ENCODE assay signal across 8 mouse cellular contexts in the genomic region with DNA sequence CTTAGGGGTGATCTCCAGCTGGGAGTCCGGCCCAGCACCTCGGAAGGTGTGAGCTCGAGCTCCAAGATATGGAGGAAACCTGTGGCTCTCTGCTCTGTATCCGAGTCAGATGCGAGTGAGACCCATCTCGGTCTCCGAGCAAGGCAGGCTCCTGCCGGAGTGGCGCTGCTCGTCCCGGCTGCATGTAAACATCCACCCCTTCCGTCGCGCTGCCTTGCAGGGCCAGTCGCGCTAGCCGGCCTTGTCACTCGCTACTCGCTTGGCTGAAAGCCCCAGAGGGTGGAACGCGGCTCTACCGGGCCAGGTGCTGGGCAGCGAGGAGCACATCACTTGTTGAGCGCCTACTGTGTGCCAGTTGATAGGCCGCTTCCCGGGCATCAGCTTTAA. TPM values are rescaled to one million over a fixed set of nuclear protein-coding genes. Genes with fewer than 3 reads are reported as not detected.
DNase-seq lines count a peak whose midpoint lies in the region; ATAC-seq and TF ChIP-seq lines count a peak whose summit lies in the region.

No protein-coding gene starts in this region.

- WGBS in bone marrow, adult 2 months, result under 1% methylated on average over 26 of the region's 26 CpGs
- under 1% methylated on average over 26 of the region's 26 CpGs for WGBS in forebrain, embryonic 10.5 days
- under 1% methylated on average over 26 of the region's 26 CpGs for WGBS in heart, embryonic 15.5 days
- WGBS in liver, embryonic 16.5 days (ENCODE audit: insufficient replicate concordance), result under 1% methylated on average over 26 of the region's 26 CpGs
- WGBS in neural tube, embryonic 12.5 days, result 0% methylated on average over 26 of the region's 26 CpGs
- WGBS in stomach, embryonic 16.5 days, result 0% methylated on average over 26 of the region's 26 CpGs

- H3K27ac ChIP-seq in bone marrow, adult 2 months (ENCODE audit: control insufficient read depth, insufficient read depth, low read depth, low read length, poor library complexity), result peak overlapping the region; percentile 3; the same call in 1 of the 2 replicates
- peak overlapping the region; percentile 98 for H3K27ac ChIP-seq in forebrain, embryonic 10.5 days
- H3K27ac ChIP-seq in heart, embryonic 15.5 days, result peak overlapping the region; percentile 86
- peak overlapping the region; percentile 85; the same call in 1 of the 2 replicates for H3K27ac ChIP-seq in liver, embryonic 16.5 days (ENCODE audit: low read length)
- peak overlapping the region; percentile 79; the same call in 1 of the 2 replicates for H3K27ac ChIP-seq in neural tube, embryonic 12.5 days
- H3K27ac ChIP-seq in stomach, embryonic 16.5 days (ENCODE audit: low read length), result peak overlapping the region; percentile 98

- TF ChIP-seq POLR2A in bone marrow, adult 2 months (IDR thresholded peaks at IDR 0.05; ENCODE audit: borderline replicate concordance, control insufficient read depth, low read depth, low read length), result 0 out of 2 replicates have a peak, but pooled peaks have one; percentile 25

- peak; percentile 0; the same call in 1 of the 2 replicates for TF ChIP-seq CTCF in bone marrow, adult 2 months (IDR thresholded peaks at IDR 0.05; ENCODE audit: control insufficient read depth, insufficient read depth, low read length)

- peak; percentile 76 for ATAC-seq in heart, embryonic 15.5 days (replicated peaks; ENCODE audit: insufficient number of reproducible peaks, insufficient read depth, low FRiP score, low read depth)
- ATAC-seq in liver, embryonic 16.5 days (ENCODE audit: low read depth), result peak; percentile 59
- peak; percentile 84 for ATAC-seq in neural tube, embryonic 12.5 days (ENCODE audit: low FRiP score, low read depth)
- peak; percentile 74 for ATAC-seq in stomach, embryonic 16.5 days (ENCODE audit: insufficient read depth, low FRiP score)

- H3K9ac ChIP-seq in heart, embryonic 15.5 days, result peak overlapping the region; percentile 83
- H3K9ac ChIP-seq in liver, embryonic 16.5 days (ENCODE audit: low read depth, low read length), result peak overlapping the region; percentile 70
- peak overlapping the region; percentile 95 for H3K9ac ChIP-seq in neural tube, embryonic 12.5 days
- peak overlapping the region; percentile 94 for H3K9ac ChIP-seq in stomach, embryonic 16.5 days (ENCODE audit: low read length)

- H3K4me3 ChIP-seq in bone marrow, adult 2 months (replicated peaks; ENCODE audit: control insufficient read depth, low read depth, low read length), result peak overlapping the region; percentile 64
- peak overlapping the region; percentile 87 for H3K4me3 ChIP-seq in forebrain, embryonic 10.5 days
- H3K4me3 ChIP-seq in heart, embryonic 15.5 days, result peak overlapping the region; percentile 84
- peak overlapping the region; percentile 67 for H3K4me3 ChIP-seq in liver, embryonic 16.5 days (ENCODE audit: low read depth, low read length)
- peak overlapping the region; percentile 90 for H3K4me3 ChIP-seq in neural tube, embryonic 12.5 days
- H3K4me3 ChIP-seq in stomach, embryonic 16.5 days (replicated peaks; ENCODE audit: low read length), result peak overlapping the region; percentile 89

- H3K27me3 ChIP-seq in forebrain, embryonic 10.5 days (ENCODE audit: poor library complexity, severe bottlenecking), result peaks cover 8% of the 10 kb centered on the region; the same call in 1 of the 2 replicates
- peaks cover 12% of the 10 kb centered on the region; the same call in 1 of the 2 replicates for H3K27me3 ChIP-seq in heart, embryonic 15.5 days
- H3K27me3 ChIP-seq in liver, embryonic 16.5 days (ENCODE audit: control insufficient read depth, insufficient read depth, low read depth, low read length), result peaks cover 21% of the 10 kb centered on the region
- no peaks in the 10 kb centered on the region for H3K27me3 ChIP-seq in neural tube, embryonic 12.5 days (replicated peaks)
- H3K27me3 ChIP-seq in stomach, embryonic 16.5 days (ENCODE audit: control insufficient read depth, insufficient read depth, low read length), result no peaks in the 10 kb centered on the region

- DNase-seq in 3T3-L1 (ENCODE audit: low read depth, low spot score), result peak; percentile 72
- DNase-seq in forebrain, embryonic 10.5 days (ENCODE audit: extremely low spot score, low spot score), result peak; percentile 75
- DNase-seq in kidney, postnatal 14 days, result peak; percentile 88

- H3K4me2 ChIP-seq in heart, embryonic 15.5 days, result peak overlapping the region; percentile 77
- peak overlapping the region; percentile 58 for H3K4me2 ChIP-seq in liver, embryonic 16.5 days (ENCODE audit: low read depth, low read length)
- peak overlapping the region; percentile 89 for H3K4me2 ChIP-seq in neural tube, embryonic 12.5 days (replicated peaks)
- H3K4me2 ChIP-seq in stomach, embryonic 16.5 days (ENCODE audit: low read depth, low read length), result peak overlapping the region; percentile 61

- H3K9me3 ChIP-seq in forebrain, embryonic 10.5 days, result no peaks in the 10 kb centered on the region
- no peaks in the 10 kb centered on the region for H3K9me3 ChIP-seq in heart, embryonic 15.5 days (replicated peaks)
- H3K9me3 ChIP-seq in liver, embryonic 16.5 days (replicated peaks; ENCODE audit: control insufficient read depth, low read length), result no peaks in the 10 kb centered on the region
- H3K9me3 ChIP-seq in neural tube, embryonic 12.5 days, result no peaks in the 10 kb centered on the region
- no peaks in the 10 kb centered on the region for H3K9me3 ChIP-seq in stomach, embryonic 16.5 days (replicated peaks; ENCODE audit: control insufficient read depth, low read length)

- H3K36me3 ChIP-seq in forebrain, embryonic 10.5 days (replicated peaks), result peaks cover 27% of the 10 kb centered on the region
- no peaks in the 10 kb centered on the region; the same call in 1 of the 2 replicates for H3K36me3 ChIP-seq in heart, embryonic 15.5 days
- H3K36me3 ChIP-seq in liver, embryonic 16.5 days (ENCODE audit: control insufficient read depth, insufficient read depth), result peaks cover 3% of the 10 kb centered on the region; the same call in 1 of the 2 replicates
- H3K36me3 ChIP-seq in neural tube, embryonic 12.5 days, result no peaks in the 10 kb centered on the region
- no peaks in the 10 kb centered on the region for H3K36me3 ChIP-seq in stomach, embryonic 16.5 days (ENCODE audit: control insufficient read depth, insufficient read depth, low read length)

- H3K4me1 ChIP-seq in bone marrow, adult 2 months (ENCODE audit: control insufficient read depth, insufficient read depth, low read length), result no peaks in the 10 kb centered on the region; the same call in 1 of the 2 replicates
- peaks cover 52% of the 10 kb centered on the region for H3K4me1 ChIP-seq in forebrain, embryonic 10.5 days
- peaks cover 13% of the 10 kb centered on the region for H3K4me1 ChIP-seq in heart, embryonic 15.5 days (replicated peaks)
- H3K4me1 ChIP-seq in liver, embryonic 16.5 days (ENCODE audit: control insufficient read depth, low read depth, low read length), result peaks cover 2% of the 10 kb centered on the region
- H3K4me1 ChIP-seq in neural tube, embryonic 12.5 days, result peaks cover 25% of the 10 kb centered on the region
- peaks cover 5% of the 10 kb centered on the region for H3K4me1 ChIP-seq in stomach, embryonic 16.5 days (ENCODE audit: control insufficient read depth, insufficient read depth, low read length)

RNA-seq across cellular contexts. Expression of gene Plpp3, which starts 1.0 kb away (rescaled TPM):
- 3.4 and 7.9 TPM in 2 replicates for polyA plus RNA-seq in bone marrow, adult 2 months (2011; ENCODE audit: insufficient read depth, insufficient read length, low replicate concordance, missing spikeins)
- 57.2 and 59.4 TPM in 2 replicates for polyA plus RNA-seq in forebrain, embryonic 10.5 days (2016; fragmentation: Nextera tagmentation; extraction: Ambion mirVana)
- 35.0 and 40.4 TPM in 2 replicates for polyA plus RNA-seq in heart, embryonic 15.5 days (2015; fragmentation: Nextera tagmentation; extraction: Ambion mirVana)
- 18.0 and 21.2 TPM in 2 replicates for polyA plus RNA-seq in liver, embryonic 16.5 days (2015; fragmentation: Nextera tagmentation; extraction: Ambion mirVana)
- 55.7 and 57.7 TPM in 2 replicates for polyA plus RNA-seq in neural tube, embryonic 12.5 days (2016; fragmentation: Nextera tagmentation; extraction: Ambion mirVana)
- 65.3 and 69.9 TPM in 2 replicates for polyA plus RNA-seq in stomach, embryonic 16.5 days (2015; fragmentation: Nextera tagmentation; extraction: Ambion mirVana)

RNA-seq across cellular contexts. Expression of gene Prkaa2, which starts 48.5 kb away (rescaled TPM):
- polyA plus RNA-seq in bone marrow, adult 2 months (2011; ENCODE audit: insufficient read depth, insufficient read length, low replicate concordance, missing spikeins), result 0.29 and 0.70 TPM in 2 replicates
- polyA plus RNA-seq in forebrain, embryonic 10.5 days (2016; fragmentation: Nextera tagmentation; extraction: Ambion mirVana), result 1.2 and 1.7 TPM in 2 replicates
- polyA plus RNA-seq in heart, embryonic 15.5 days (2015; fragmentation: Nextera tagmentation; extraction: Ambion mirVana), result 39.2 and 46.6 TPM in 2 replicates
- polyA plus RNA-seq in liver, embryonic 16.5 days (2015; fragmentation: Nextera tagmentation; extraction: Ambion mirVana), result 0.37 and 0.47 TPM in 2 replicates
- polyA plus RNA-seq in neural tube, embryonic 12.5 days (2016; fragmentation: Nextera tagmentation; extraction: Ambion mirVana), result 6.5 and 6.8 TPM in 2 replicates
- polyA plus RNA-seq in stomach, embryonic 16.5 days (2015; fragmentation: Nextera tagmentation; extraction: Ambion mirVana), result 2.5 and 3.0 TPM in 2 replicates

Comparison
In these comparisons a context has a peak if more than half of its experiments do, and no peak if none do; other contexts are left out.
1. Peak in every context shown above with its lines: DNase-seq, ATAC-seq, H3K4me3 ChIP-seq and H3K27ac ChIP-seq.
2. H3K27ac ChIP-seq: peak in every context shown above with its lines; median percentile 98 in forebrain, embryonic 10.5 days; 98 in stomach, embryonic 16.5 days; 86 in heart, embryonic 15.5 days; 85 in liver, embryonic 16.5 days; 79 in neural tube, embryonic 12.5 days; 3 in bone marrow, adult 2 months.